Mouse (Mus musculus): ENCODE measurements around the gene Urb1. TPM values are rescaled to one million over a fixed set of nuclear protein-coding genes. Genes with fewer than 3 reads are reported as not detected.

Gene Urb1
- polyA plus RNA-seq, 1 experiment from 2014 or later = 7.8 TPM

- Histone ChIP-seq H3K27ac (ENCODE audit: low read length) (no peak overlapping the region), H3K4me3 (replicated peaks; ENCODE audit: low read length) (no peak overlapping the region), H3K4me1 (ENCODE audit: control insufficient read depth, insufficient read depth, low read length) (no peaks in the 10 kb centered on the region), H3K27me3 (ENCODE audit: control insufficient read depth, insufficient read depth, low read length) (no peaks in the 10 kb centered on the region), H3K9me3 (replicated peaks; ENCODE audit: control insufficient read depth, low read length) (no peaks in the 10 kb centered on the region), H3K36me3 (ENCODE audit: control insufficient read depth, insufficient read depth, low read length) (peaks cover 16% of the 10 kb centered on the region), H3K9ac (ENCODE audit: low read length) (no peak overlapping the region), H3K4me2 (ENCODE audit: low read depth, low read length) (no peak overlapping the region)
- 94% methylated on average over 15 of the region's 15 CpGs for WGBS
- ATAC-seq (ENCODE audit: insufficient read depth, low FRiP score) = no peak
Observed at GRCm38 (mm10) chr16:90766919-90767454, 43.2 kb downstream of the Urb1 start.

- Histone ChIP-seq H3K9me3 (replicated peaks; ENCODE audit: control insufficient read depth, low read length) (no peaks in the 10 kb centered on the region), H3K27ac (ENCODE audit: low read length) (no peak overlapping the region), H3K4me1 (ENCODE audit: control insufficient read depth, insufficient read depth, low read length) (no peaks in the 10 kb centered on the region), H3K36me3 (ENCODE audit: control insufficient read depth, insufficient read depth, low read length) (peaks cover 21% of the 10 kb centered on the region), H3K4me2 (ENCODE audit: low read depth, low read length) (no peak overlapping the region), H3K27me3 (ENCODE audit: control insufficient read depth, insufficient read depth, low read length) (no peaks in the 10 kb centered on the region), H3K4me3 (replicated peaks; ENCODE audit: low read length) (no peak overlapping the region), H3K9ac (ENCODE audit: low read length) (no peak overlapping the region)
- ATAC-seq (ENCODE audit: insufficient read depth, low FRiP score) = no peak
- WGBS = 80% methylated on average over 9 of the region's 9 CpGs
Observed at GRCm38 (mm10) chr16:90765195-90765877, 44.9 kb downstream of the Urb1 start.

DNA sequence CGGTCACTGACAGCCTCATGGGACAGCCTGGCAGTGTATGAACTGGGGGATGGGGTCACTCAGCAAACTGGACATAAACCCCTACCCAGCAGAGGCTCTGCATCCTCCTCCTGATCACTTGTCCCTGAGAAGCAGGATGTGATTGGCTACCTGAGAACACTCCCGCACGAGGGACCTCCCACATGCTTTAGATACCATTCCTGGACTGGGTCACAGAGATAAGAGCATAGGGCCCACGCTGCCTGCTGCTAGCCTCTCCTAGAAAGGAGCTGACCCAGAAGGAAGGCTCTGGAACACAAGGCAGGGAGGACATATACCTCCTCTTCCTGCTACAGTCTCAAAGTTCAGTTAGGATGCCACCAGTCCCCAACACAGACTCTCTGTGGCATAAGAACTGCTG is 49.7 kb downstream of the Urb1 start:
- peaks cover 18% of the 10 kb centered on the region; the same call in 1 of the 2 replicates for H3K36me3 ChIP-seq (ENCODE audit: control insufficient read depth, insufficient read depth, low read length)
- H3K9ac ChIP-seq (ENCODE audit: low read length) = no peak overlapping the region
- H3K4me3 ChIP-seq (replicated peaks; ENCODE audit: low read length) = no peak overlapping the region
- 0 out of 2 replicates have a peak, but pooled peaks have one; percentile 56 for ATAC-seq (ENCODE audit: insufficient read depth, low FRiP score)
- H3K4me2 ChIP-seq (ENCODE audit: low read depth, low read length) = no peak overlapping the region
- H3K27ac ChIP-seq (ENCODE audit: low read length) = no peak overlapping the region
- no peaks in the 10 kb centered on the region for H3K27me3 ChIP-seq (ENCODE audit: control insufficient read depth, insufficient read depth, low read length)
- 37% methylated on average over 4 of the region's 4 CpGs for WGBS
- H3K9me3 ChIP-seq (replicated peaks; ENCODE audit: control insufficient read depth, low read length) = no peaks in the 10 kb centered on the region
- no peaks in the 10 kb centered on the region for H3K4me1 ChIP-seq (ENCODE audit: control insufficient read depth, insufficient read depth, low read length)

DNA sequence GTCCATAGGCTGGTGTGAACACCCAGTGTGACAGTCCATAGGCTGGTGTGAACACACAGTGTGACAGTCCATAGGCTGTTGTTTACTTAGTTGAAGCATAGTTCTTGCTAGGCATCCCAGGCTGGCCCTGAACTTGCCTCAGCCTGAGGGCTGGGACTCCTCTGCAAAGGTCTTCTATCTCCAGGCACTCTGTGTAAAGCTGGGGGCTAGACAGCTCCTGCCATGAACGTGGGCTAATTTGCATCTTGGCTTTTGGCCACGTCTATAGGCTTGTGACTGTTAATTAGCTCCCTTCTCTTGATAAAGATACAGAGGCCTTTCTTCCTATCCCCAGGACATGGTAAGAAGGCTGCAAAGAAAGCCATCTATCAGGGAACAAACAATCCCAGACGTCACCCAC is 50.9 kb downstream of the Urb1 start:
- H3K27me3 ChIP-seq (ENCODE audit: control insufficient read depth, insufficient read depth, low read length) = no peaks in the 10 kb centered on the region
- no peak overlapping the region for H3K27ac ChIP-seq (ENCODE audit: low read length)
- no peak for ATAC-seq (ENCODE audit: insufficient read depth, low FRiP score)
- no peaks in the 10 kb centered on the region for H3K9me3 ChIP-seq (replicated peaks; ENCODE audit: control insufficient read depth, low read length)
- 66% methylated on average over 3 of the region's 3 CpGs for whole genome bisulfite sequencing
- no peak overlapping the region for H3K4me2 ChIP-seq (ENCODE audit: low read depth, low read length)
- peaks cover 23% of the 10 kb centered on the region; the same call in 1 of the 2 replicates for H3K36me3 ChIP-seq (ENCODE audit: control insufficient read depth, insufficient read depth, low read length)
- H3K9ac ChIP-seq (ENCODE audit: low read length) = no peak overlapping the region
- no peak overlapping the region for H3K4me3 ChIP-seq (replicated peaks; ENCODE audit: low read length)
- no peaks in the 10 kb centered on the region for H3K4me1 ChIP-seq (ENCODE audit: control insufficient read depth, insufficient read depth, low read length)

DNA sequence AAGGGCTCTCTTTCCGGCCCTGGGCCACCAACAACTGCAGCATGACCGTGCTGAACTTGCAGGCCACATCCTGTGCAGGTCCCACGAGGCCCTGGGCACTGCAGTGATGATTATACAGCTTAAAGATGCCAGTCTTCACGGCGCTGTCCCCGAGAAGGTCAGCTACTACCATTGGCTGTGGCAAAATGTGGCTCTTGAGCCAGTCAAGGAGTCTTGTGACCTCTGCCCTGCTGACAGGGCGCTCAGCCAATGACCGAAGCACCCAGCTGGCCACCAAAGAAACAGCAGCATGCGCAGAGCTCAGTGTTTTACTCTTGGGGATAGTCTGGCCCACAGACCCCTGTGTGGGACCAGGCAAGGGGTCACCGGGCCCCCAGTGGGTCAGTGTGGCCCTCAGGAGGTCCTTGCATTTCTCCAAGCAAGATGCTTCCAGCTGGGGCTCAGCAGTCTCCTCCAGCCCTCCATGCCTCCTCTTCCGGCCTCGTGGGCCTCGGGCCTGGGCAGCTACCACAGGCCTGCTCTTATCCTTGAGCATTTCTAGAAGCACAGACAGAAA is 56.7 kb downstream of the Urb1 start:
- no peaks in the 10 kb centered on the region for H3K9me3 ChIP-seq (replicated peaks; ENCODE audit: control insufficient read depth, low read length)
- H3K27ac ChIP-seq (ENCODE audit: low read length) = no peak overlapping the region
- peaks cover 20% of the 10 kb centered on the region; the same call in 1 of the 2 replicates for H3K36me3 ChIP-seq (ENCODE audit: control insufficient read depth, insufficient read depth, low read length)
- H3K9ac ChIP-seq (ENCODE audit: low read length) = no peak overlapping the region
- H3K27me3 ChIP-seq (ENCODE audit: control insufficient read depth, insufficient read depth, low read length) = no peaks in the 10 kb centered on the region
- H3K4me1 ChIP-seq (ENCODE audit: control insufficient read depth, insufficient read depth, low read length) = no peaks in the 10 kb centered on the region
- ATAC-seq (ENCODE audit: insufficient read depth, low FRiP score) = no peak
- no peak overlapping the region for H3K4me3 ChIP-seq (replicated peaks; ENCODE audit: low read length)
- no peak overlapping the region for H3K4me2 ChIP-seq (ENCODE audit: low read depth, low read length)
- 88% methylated on average over 13 of the region's 13 CpGs for WGBS

DNA sequence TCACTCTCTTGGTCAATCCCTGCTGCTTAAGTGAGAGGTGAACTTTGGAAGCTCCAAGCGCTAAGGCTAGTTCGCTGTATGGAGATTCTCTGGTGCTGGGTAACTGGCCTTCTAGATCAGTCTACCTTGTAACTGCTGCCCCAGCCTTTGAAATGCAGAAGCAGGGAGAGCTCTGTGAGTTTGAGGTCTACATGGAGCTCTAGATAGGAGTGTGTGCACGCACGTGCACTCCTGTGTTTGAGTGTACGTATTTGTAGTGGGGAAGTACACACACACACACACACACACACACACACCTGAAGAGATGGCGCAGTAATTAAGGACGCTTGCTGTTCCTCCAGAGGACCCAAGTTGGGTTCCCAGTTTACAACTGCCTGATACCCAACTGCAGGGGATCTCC is 62.0 kb downstream of the Urb1 start:
- no peak for ATAC-seq (ENCODE audit: insufficient read depth, low FRiP score)
- Histone ChIP-seq H3K4me3 (replicated peaks; ENCODE audit: low read length) (no peak overlapping the region), H3K9ac (ENCODE audit: low read length) (no peak overlapping the region), H3K9me3 (replicated peaks; ENCODE audit: control insufficient read depth, low read length) (no peaks in the 10 kb centered on the region), H3K4me2 (ENCODE audit: low read depth, low read length) (no peak overlapping the region), H3K27me3 (ENCODE audit: control insufficient read depth, insufficient read depth, low read length) (no peaks in the 10 kb centered on the region), H3K36me3 (ENCODE audit: control insufficient read depth, insufficient read depth, low read length) (no peaks in the 10 kb centered on the region), H3K4me1 (ENCODE audit: control insufficient read depth, insufficient read depth, low read length) (no peaks in the 10 kb centered on the region), H3K27ac (ENCODE audit: low read length) (no peak overlapping the region)
- WGBS = 88% methylated on average over 7 of the region's 7 CpGs

DNA sequence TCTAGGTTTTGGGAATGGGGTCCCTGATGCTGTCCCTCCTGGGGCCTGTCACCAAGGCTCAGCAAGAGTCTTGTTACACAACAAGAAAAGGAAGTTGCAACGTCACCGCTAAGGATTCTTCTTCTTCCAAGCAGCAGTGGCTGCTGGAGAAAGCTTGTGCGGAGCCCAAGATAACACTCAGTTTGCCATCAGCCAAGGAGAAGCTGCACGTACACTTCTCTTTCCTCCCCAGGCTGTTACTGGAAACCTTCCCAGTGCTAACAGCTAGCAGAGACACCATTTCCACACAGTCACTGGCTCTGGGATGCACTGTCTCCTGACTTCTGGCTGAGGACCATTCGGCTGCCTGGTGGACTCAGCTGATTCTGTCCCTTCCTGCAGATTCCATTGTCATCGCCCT is 63.1 kb downstream of the Urb1 start:
- ATAC-seq (ENCODE audit: insufficient read depth, low FRiP score) = no peak
- H3K27ac ChIP-seq (ENCODE audit: low read length) = no peak overlapping the region

GRCm38 (mm10) chr16:90738092-90738956 is 71.9 kb downstream of the Urb1 start, which contains the start of gene Mrap:
Gene Mrap, plus strand, starts transcription at chr16:90738207.
- Histone ChIP-seq H3K36me3 (ENCODE audit: control insufficient read depth, insufficient read depth, low read length) (no peaks in the 10 kb centered on the region), H3K4me2 (ENCODE audit: low read depth, low read length) (no peak within 1 kb of the TSS), H3K27ac (ENCODE audit: low read length) (no peak within 1 kb of the TSS), H3K27me3 (ENCODE audit: control insufficient read depth, insufficient read depth, low read length) (no peaks in the 10 kb centered on the region), H3K9ac (ENCODE audit: low read length) (no peak within 1 kb of the TSS), H3K4me1 (ENCODE audit: control insufficient read depth, insufficient read depth, low read length) (no peaks in the 10 kb centered on the region), H3K9me3 (replicated peaks; ENCODE audit: control insufficient read depth, low read length) (no peaks in the 10 kb centered on the region), H3K4me3 (replicated peaks; ENCODE audit: low read length) (no peak within 1 kb of the TSS)
- ATAC-seq (ENCODE audit: insufficient read depth, low FRiP score) = no peak; the same call in 1 of the 2 replicates
- 75% methylated on average over 26 of the region's 26 CpGs for WGBS

More for the DNA sequence above, 63.1 kb downstream of the Urb1 start:
- H3K4me1 ChIP-seq (ENCODE audit: control insufficient read depth, insufficient read depth, low read length) = no peaks in the 10 kb centered on the region
- no peak overlapping the region for H3K4me2 ChIP-seq (ENCODE audit: low read depth, low read length)
- no peaks in the 10 kb centered on the region for H3K27me3 ChIP-seq (ENCODE audit: control insufficient read depth, insufficient read depth, low read length)
- H3K9ac ChIP-seq (ENCODE audit: low read length) = no peak overlapping the region; the same call in 1 of the 2 replicates
- H3K36me3 ChIP-seq (ENCODE audit: control insufficient read depth, insufficient read depth, low read length) = no peaks in the 10 kb centered on the region
- 82% methylated on average over 6 of the region's 6 CpGs for WGBS
- no peaks in the 10 kb centered on the region for H3K9me3 ChIP-seq (replicated peaks; ENCODE audit: control insufficient read depth, low read length)
- no peak overlapping the region for H3K4me3 ChIP-seq (replicated peaks; ENCODE audit: low read length)
